Mouse (Mus musculus) cortical plate, adult 2 months (tissue): ENCODE measurements around the gene Olfr1357.

Experiments used
- CTCF ChIP-seq: fragments of 200-500 bp; IDR thresholded peaks from 2 replicates; pipeline ENCODE4 v1.5.1; 2011; ENCODE audit warnings: mild to moderate bottlenecking, control low read depth, low read length; ENCODE audit not compliant: insufficient read depth; ENCODE audit errors: extremely low read depth
- POLR2A ChIP-seq: fragments of 200-500 bp; IDR thresholded peaks from 2 replicates; pipeline ENCODE4 v1.6.1; 2011; ENCODE audit warnings: mild to moderate bottlenecking, low read length, control low read depth; ENCODE audit not compliant: insufficient read depth; ENCODE audit errors: extremely low read depth

- TF ChIP-seq CTCF (no peak), POLR2A (no peak)
These were observed 23.3 kb downstream of the Olfr1357 start for GRCm38 (mm10) chr10:78594566-78594965.
